Mouse (Mus musculus): Measurements from ENCODE around the gene Tubb2a. TPM values are rescaled to one million over a fixed set of nuclear protein-coding genes. Genes with fewer than 3 reads are reported as not detected.

Gene Tubb2a
- polyA plus RNA-seq, 1 experiment from 2014 or later: 68.2 TPM

GRCm38 (mm10) chr13:34051692-34052091 lies 26.1 kb downstream of the Tubb2a start:
- H3K27ac ChIP-seq (ENCODE audit: low read length): 0 out of 2 replicates have a peak overlapping the region, but pooled peaks have one; percentile 32
- ATAC-seq (ENCODE audit: low read depth): no peak

GRCm38 (mm10) chr13:34050479-34050878 lies 27.3 kb downstream of the Tubb2a start:
- no peak overlapping the region for H3K9ac ChIP-seq (ENCODE audit: low read depth, low read length)
- no peak for ATAC-seq (ENCODE audit: low read depth)
- WGBS (ENCODE audit: insufficient replicate concordance): 68% methylated on average over 8 of the region's 8 CpGs
- no peak overlapping the region for H3K4me2 ChIP-seq (ENCODE audit: low read depth, low read length)
- no peak overlapping the region for H3K4me3 ChIP-seq (ENCODE audit: low read depth, low read length)
- no peaks in the 10 kb centered on the region for H3K9me3 ChIP-seq (replicated peaks; ENCODE audit: control insufficient read depth, low read length)
- H3K27me3 ChIP-seq (ENCODE audit: control insufficient read depth, insufficient read depth, low read depth, low read length): no peaks in the 10 kb centered on the region
- H3K27ac ChIP-seq (ENCODE audit: low read length): no peak overlapping the region
- no peaks in the 10 kb centered on the region; the same call in 1 of the 2 replicates for H3K4me1 ChIP-seq (ENCODE audit: control insufficient read depth, low read depth, low read length)
- peaks cover 2% of the 10 kb centered on the region; the same call in 1 of the 2 replicates for H3K36me3 ChIP-seq (ENCODE audit: control insufficient read depth, insufficient read depth)

More at GRCm38 (mm10) chr13:34051692-34052091, 26.1 kb downstream of the Tubb2a start:
- Histone ChIP-seq H3K4me1 (ENCODE audit: control insufficient read depth, low read depth, low read length) (no peaks in the 10 kb centered on the region; the same call in 1 of the 2 replicates), H3K9me3 (replicated peaks; ENCODE audit: control insufficient read depth, low read length) (no peaks in the 10 kb centered on the region), H3K36me3 (ENCODE audit: control insufficient read depth, insufficient read depth) (peaks cover 2% of the 10 kb centered on the region), H3K4me2 (ENCODE audit: low read depth, low read length) (no peak overlapping the region), H3K9ac (ENCODE audit: low read depth, low read length) (no peak overlapping the region), H3K27me3 (ENCODE audit: control insufficient read depth, insufficient read depth, low read depth, low read length) (no peaks in the 10 kb centered on the region), H3K4me3 (ENCODE audit: low read depth, low read length) (no peak overlapping the region)
- 59% methylated on average over 3 of the region's 3 CpGs for WGBS (ENCODE audit: insufficient replicate concordance)

- 70% methylated on average over 3 of the region's 3 CpGs for WGBS (ENCODE audit: insufficient replicate concordance)
- no peaks in the 10 kb centered on the region for H3K9me3 ChIP-seq (replicated peaks; ENCODE audit: control insufficient read depth, low read length)
- H3K4me1 ChIP-seq (ENCODE audit: control insufficient read depth, low read depth, low read length): peaks cover 5% of the 10 kb centered on the region
- H3K9ac ChIP-seq (ENCODE audit: low read depth, low read length): no peak overlapping the region
- H3K27me3 ChIP-seq (ENCODE audit: control insufficient read depth, insufficient read depth, low read depth, low read length): no peaks in the 10 kb centered on the region
- H3K4me2 ChIP-seq (ENCODE audit: low read depth, low read length): no peak overlapping the region
- peaks cover 2% of the 10 kb centered on the region; the same call in 1 of the 2 replicates for H3K36me3 ChIP-seq (ENCODE audit: control insufficient read depth, insufficient read depth)
- ATAC-seq (ENCODE audit: low read depth): no peak
- H3K27ac ChIP-seq (ENCODE audit: low read length): no peak overlapping the region
- no peak overlapping the region for H3K4me3 ChIP-seq (ENCODE audit: low read depth, low read length)
These were observed 30.3 kb downstream of the Tubb2a start for GRCm38 (mm10) chr13:34047526-34047925.

- no peak overlapping the region for H3K4me3 ChIP-seq (ENCODE audit: low read depth, low read length)
- 35% methylated on average over 11 of the region's 11 CpGs for WGBS (ENCODE audit: insufficient replicate concordance)
- ATAC-seq (ENCODE audit: low read depth): peak; percentile 81
- no peak overlapping the region for H3K27ac ChIP-seq (ENCODE audit: low read length)
- no peaks in the 10 kb centered on the region for H3K27me3 ChIP-seq (ENCODE audit: control insufficient read depth, insufficient read depth, low read depth, low read length)
- H3K9ac ChIP-seq (ENCODE audit: low read depth, low read length): no peak overlapping the region
- no peaks in the 10 kb centered on the region for H3K9me3 ChIP-seq (replicated peaks; ENCODE audit: control insufficient read depth, low read length)
- H3K36me3 ChIP-seq (ENCODE audit: control insufficient read depth, insufficient read depth): peaks cover 2% of the 10 kb centered on the region; the same call in 1 of the 2 replicates
- H3K4me2 ChIP-seq (ENCODE audit: low read depth, low read length): no peak overlapping the region
- peaks cover 5% of the 10 kb centered on the region for H3K4me1 ChIP-seq (ENCODE audit: control insufficient read depth, low read depth, low read length)
These were observed 31.3 kb downstream of the Tubb2a start for GRCm38 (mm10) chr13:34046421-34047012.

GRCm38 (mm10) chr13:34045511-34046249 lies 32.1 kb downstream of the Tubb2a start:
- ATAC-seq (ENCODE audit: low read depth): peak; percentile 85
- no peaks in the 10 kb centered on the region for H3K9me3 ChIP-seq (replicated peaks; ENCODE audit: control insufficient read depth, low read length)
- H3K4me2 ChIP-seq (ENCODE audit: low read depth, low read length): no peak overlapping the region
- H3K9ac ChIP-seq (ENCODE audit: low read depth, low read length): no peak overlapping the region
- WGBS (ENCODE audit: insufficient replicate concordance): 47% methylated on average over 5 of the region's 5 CpGs
- peaks cover 2% of the 10 kb centered on the region; the same call in 1 of the 2 replicates for H3K36me3 ChIP-seq (ENCODE audit: control insufficient read depth, insufficient read depth)
- H3K4me1 ChIP-seq (ENCODE audit: control insufficient read depth, low read depth, low read length): peaks cover 5% of the 10 kb centered on the region
- peak overlapping the region; percentile 64 for H3K27ac ChIP-seq (ENCODE audit: low read length)
- no peaks in the 10 kb centered on the region for H3K27me3 ChIP-seq (ENCODE audit: control insufficient read depth, insufficient read depth, low read depth, low read length)
- H3K4me3 ChIP-seq (ENCODE audit: low read depth, low read length): no peak overlapping the region

- ATAC-seq (ENCODE audit: low read depth): no peak
- H3K27me3 ChIP-seq (ENCODE audit: control insufficient read depth, insufficient read depth, low read depth, low read length): no peaks in the 10 kb centered on the region
- 45% methylated on average over 7 of the region's 7 CpGs for WGBS (ENCODE audit: insufficient replicate concordance)
- H3K4me2 ChIP-seq (ENCODE audit: low read depth, low read length): no peak overlapping the region
- no peak overlapping the region for H3K4me3 ChIP-seq (ENCODE audit: low read depth, low read length)
- no peaks in the 10 kb centered on the region for H3K36me3 ChIP-seq (ENCODE audit: control insufficient read depth, insufficient read depth)
- no peak overlapping the region; the same call in 1 of the 2 replicates for H3K27ac ChIP-seq (ENCODE audit: low read length)
- peaks cover 5% of the 10 kb centered on the region for H3K4me1 ChIP-seq (ENCODE audit: control insufficient read depth, low read depth, low read length)
- H3K9me3 ChIP-seq (replicated peaks; ENCODE audit: control insufficient read depth, low read length): no peaks in the 10 kb centered on the region
- H3K9ac ChIP-seq (ENCODE audit: low read depth, low read length): no peak overlapping the region
These were observed 34.0 kb downstream of the Tubb2a start for GRCm38 (mm10) chr13:34043716-34044393.

- Histone ChIP-seq H3K4me3 (ENCODE audit: low read depth, low read length) (no peak overlapping the region), H3K4me1 (ENCODE audit: control insufficient read depth, low read depth, low read length) (peaks cover 11% of the 10 kb centered on the region), H3K27me3 (ENCODE audit: control insufficient read depth, insufficient read depth, low read depth, low read length) (no peaks in the 10 kb centered on the region), H3K27ac (ENCODE audit: low read length) (no peak overlapping the region), H3K9me3 (replicated peaks; ENCODE audit: control insufficient read depth, low read length) (no peaks in the 10 kb centered on the region), H3K4me2 (ENCODE audit: low read depth, low read length) (no peak overlapping the region), H3K9ac (ENCODE audit: low read depth, low read length) (no peak overlapping the region), H3K36me3 (ENCODE audit: control insufficient read depth, insufficient read depth) (no peaks in the 10 kb centered on the region)
- no peak for ATAC-seq (ENCODE audit: low read depth)
- 74% methylated on average over 3 of the region's 3 CpGs for WGBS (ENCODE audit: insufficient replicate concordance)
These were observed 37.7 kb downstream of the Tubb2a start for GRCm38 (mm10) chr13:34040091-34040490.

- Histone ChIP-seq H3K36me3 (ENCODE audit: control insufficient read depth, insufficient read depth) (no peaks in the 10 kb centered on the region), H3K4me1 (ENCODE audit: control insufficient read depth, low read depth, low read length) (peaks cover 10% of the 10 kb centered on the region), H3K27ac (ENCODE audit: low read length) (peak overlapping the region; percentile 67), H3K9ac (ENCODE audit: low read depth, low read length) (no peak overlapping the region), H3K4me2 (ENCODE audit: low read depth, low read length) (peak overlapping the region; percentile 72), H3K9me3 (replicated peaks; ENCODE audit: control insufficient read depth, low read length) (no peaks in the 10 kb centered on the region), H3K4me3 (ENCODE audit: low read depth, low read length) (peak overlapping the region; percentile 31), H3K27me3 (ENCODE audit: control insufficient read depth, insufficient read depth, low read depth, low read length) (no peaks in the 10 kb centered on the region)
- WGBS (ENCODE audit: insufficient replicate concordance): 57% methylated on average over 8 of the region's 8 CpGs
- peak; percentile 45 for ATAC-seq (ENCODE audit: low read depth)
These were observed 38.9 kb downstream of the Tubb2a start for GRCm38 (mm10) chr13:34038901-34039341.

Measured in liver, embryonic 16.5 days (tissue).